Mouse (Mus musculus) CD4-positive naive resting alpha-beta T cell, adult 57 days (primary cell): Measurements from ENCODE around the gene Cct2. TPM values are rescaled to one million over a fixed set of nuclear protein-coding genes. Genes with fewer than 3 reads are reported as not detected.

ENCODE experiments used
- total RNA-seq: library from RNA; stranded (reverse); gene quantifications from one replicate; pipeline ENCODE4 v1.2.4, GENCODE M21; 2023

The Cct2 gene
- 243 TPM for total RNA-seq

GRCm38 (mm10) chr10:117063254-117064021 lies at the start of gene Cct2:
Gene Cct2 (minus strand): TSS chr10:117063814.

GRCm38 (mm10) chr10:117045175-117046056 lies 18.2 kb downstream of the Cct2 start, which contains the start of gene Lrrc10:
Gene Lrrc10 (plus strand): TSS chr10:117045341.

Other genes starting within 250 kb of the Cct2 start
- 0.24 TPM for gene Myrfl, start 166.9 kb downstream of the Cct2 start, total RNA-seq
- 144 TPM for gene Rab3ip, start 113.0 kb downstream of the Cct2 start, total RNA-seq
- not detected for gene Gm10271, start 91.2 kb downstream of the Cct2 start, total RNA-seq
- gene Best3, start 77.5 kb downstream of the Cct2 start, total RNA-seq: not detected
- not detected for gene Lrrc10, start 18.5 kb downstream of the Cct2 start, total RNA-seq
- gene Frs2, start 84.7 kb upstream of the Cct2 start, total RNA-seq: 33.2 TPM
- 72.3 TPM for gene Yeats4, start 160.7 kb upstream of the Cct2 start, total RNA-seq
- not detected for gene 9530003J23Rik, start 174.9 kb upstream of the Cct2 start, total RNA-seq
- gene Lyz2, start 218.5 kb upstream of the Cct2 start, total RNA-seq: 89.0 TPM
- 10.0 TPM for gene Lyz1, start 229.1 kb upstream of the Cct2 start, total RNA-seq